ENCODE assay signal across 17 mouse cellular contexts in the genomic region with DNA sequence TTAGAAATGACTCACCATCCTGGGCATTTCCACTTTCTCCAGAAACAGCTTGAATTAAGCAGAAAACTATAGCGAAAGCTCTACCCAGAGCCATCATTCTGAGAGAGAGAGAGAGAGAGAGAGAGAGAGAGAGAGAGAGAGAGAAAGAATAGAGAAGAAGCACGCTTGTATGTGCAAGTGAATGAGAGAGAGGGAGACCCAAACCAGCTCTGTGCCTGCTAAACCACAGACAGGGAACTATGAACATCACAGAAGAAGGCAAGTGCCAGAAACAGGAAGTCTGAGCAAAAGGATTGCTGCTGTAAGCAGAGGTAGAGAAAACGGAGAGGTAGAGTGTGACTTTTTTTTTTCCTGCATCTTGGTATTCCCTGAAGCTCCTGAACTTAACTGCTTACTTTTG. TPM values are rescaled to one million over a fixed set of nuclear protein-coding genes. Genes with fewer than 3 reads are reported as not detected.
DNase-seq lines count a peak whose midpoint lies in the region; ATAC-seq and TF ChIP-seq lines count a peak whose summit lies in the region.
"Had no signal": no experiment of that assay in that cellular context is flagged by ENCODE, and none has a peak within 500 bp of the region (broad histone marks: within the 10 kb centered on the region; RNA-seq: fewer than 3 reads in every experiment).

No protein-coding gene starts in this region.

- no peaks in the 10 kb centered on the region for H3K9me3 ChIP-seq in MEL (replicated peaks; ENCODE audit: insufficient read depth, low read length)
- H3K9me3 ChIP-seq in forebrain, embryonic 16.5 days (ENCODE audit: control insufficient read depth, low read length): no peaks in the 10 kb centered on the region
- H3K9me3 ChIP-seq in heart, embryonic 10.5 days: no peaks in the 10 kb centered on the region
- H3K9me3 ChIP-seq: forebrain, embryonic 15.5 days; heart, embryonic 13.5 days; hindbrain, embryonic 10.5 days; liver, embryonic 15.5 days had no signal

- no peak for TF ChIP-seq POLR2A in MEL (IDR thresholded peaks at IDR 0.05; ENCODE audit: control insufficient read depth in 1 of 2, insufficient read depth in 1 of 2, low read depth in 1 of 2, low read length in 2 of 2, poor library complexity in 1 of 2)
- no peak for TF ChIP-seq POLR2A in cerebellum, adult 2 months (IDR thresholded peaks at IDR 0.05; ENCODE audit: borderline replicate concordance, insufficient read depth, low read length)

- H3K4me1 ChIP-seq in MEL (ENCODE audit: control insufficient read depth in 1 of 2, insufficient read depth in 2 of 2, low read length in 2 of 2): no peaks in the 10 kb centered on the region
- H3K4me1 ChIP-seq in forebrain, embryonic 16.5 days (replicated peaks; ENCODE audit: control insufficient read depth, insufficient read depth, low read length): no peaks in the 10 kb centered on the region
- no peaks in the 10 kb centered on the region for H3K4me1 ChIP-seq in heart, embryonic 10.5 days
- no peaks in the 10 kb centered on the region for H3K4me1 ChIP-seq in cerebellum, adult 2 months (ENCODE audit: control insufficient read depth, insufficient read depth, low read length)
- H3K4me1 ChIP-seq: forebrain, embryonic 15.5 days; hindbrain, embryonic 10.5 days; liver, embryonic 15.5 days had no signal

- no peak overlapping the region for H3K4me3 ChIP-seq in MEL (ENCODE audit: control insufficient read depth in 1 of 2, insufficient read depth in 1 of 2, low read depth in 2 of 2, low read length in 2 of 2)
- no peak overlapping the region for H3K4me3 ChIP-seq in forebrain, embryonic 16.5 days (replicated peaks; ENCODE audit: low read length)
- no peak overlapping the region for H3K4me3 ChIP-seq in heart, embryonic 10.5 days
- no peak overlapping the region for H3K4me3 ChIP-seq in cerebellum, adult 2 months (replicated peaks; ENCODE audit: insufficient read depth, low read depth, low read length)
- H3K4me3 ChIP-seq: forebrain, embryonic 15.5 days; heart, embryonic 13.5 days; hindbrain, embryonic 10.5 days; liver, embryonic 15.5 days had no signal

- peaks cover 0 to 1% of the 10 kb centered on the region in 2 experiments; a peak in 3 of 4 replicates for H3K27me3 ChIP-seq in MEL (ENCODE audit: control insufficient read depth in 1 of 2, insufficient read depth in 2 of 2, low read length in 2 of 2)
- no peaks in the 10 kb centered on the region for H3K27me3 ChIP-seq in splenic B cell, adult 2 months (ENCODE audit: control insufficient read depth, insufficient read depth, low read length, poor library complexity, severe bottlenecking)
- no peaks in the 10 kb centered on the region for H3K27me3 ChIP-seq in forebrain, embryonic 16.5 days (replicated peaks; ENCODE audit: control insufficient read depth, insufficient read depth, low read length)
- no peaks in the 10 kb centered on the region for H3K27me3 ChIP-seq in heart, embryonic 10.5 days (ENCODE audit: insufficient read depth, poor library complexity, severe bottlenecking)
- H3K27me3 ChIP-seq in cerebellum, adult 2 months (ENCODE audit: control insufficient read depth, insufficient read depth, low read length): no peaks in the 10 kb centered on the region
- H3K27me3 ChIP-seq: forebrain, embryonic 15.5 days; heart, embryonic 13.5 days; liver, embryonic 15.5 days had no signal

- TF ChIP-seq RAD21 in MEL (IDR thresholded peaks at IDR 0.05; ENCODE audit: low read depth, low read length): no peak

- H3K4me2 ChIP-seq in forebrain, embryonic 16.5 days (ENCODE audit: low read length): no peak overlapping the region
- H3K4me2 ChIP-seq: forebrain, embryonic 15.5 days; heart, embryonic 13.5 days; liver, embryonic 15.5 days had no signal

- 76% methylated on average over 3 of the region's 3 CpGs for WGBS in forebrain, embryonic 16.5 days
- WGBS in heart, embryonic 10.5 days: 68% methylated on average over 3 of the region's 3 CpGs
- 80% methylated on average over 3 of the region's 3 CpGs for WGBS in cerebellum, adult 2 months

- peak; percentile 73 for DNase-seq in CD4-positive, CD25-positive, alpha-beta regulatory T cell, adult 2 months (ENCODE audit: low read depth, low spot score)
- DNase-seq in MEL (ENCODE audit: low read depth, low spot score): peak; percentile 49
- DNase-seq in induced T-regulatory cell, adult 2 months (ENCODE audit: low read depth): peak; percentile 78
- peak; percentile 65 for DNase-seq in splenic B cell, adult 2 months (ENCODE audit: low read depth, low spot score)
- no peak for DNase-seq in urinary bladder, postnatal 4 days (ENCODE audit: low spot score in 2 of 2)
- DNase-seq in heart, embryonic 10.5 days (ENCODE audit: low spot score): no peak
- DNase-seq in cerebellum, adult 2 months: no peak
- DNase-seq: adrenal gland, postnatal 14 days; embryo, embryonic 11 days; kidney, postnatal 14 days; layer of hippocampus, postnatal 36 days had no signal

- ATAC-seq in forebrain, embryonic 16.5 days: no peak
- ATAC-seq: forebrain, embryonic 15.5 days; intestine, postnatal 0 days had no signal

- H3K36me3 ChIP-seq in MEL (ENCODE audit: control insufficient read depth in 1 of 2, insufficient read depth in 2 of 2, low read length in 2 of 2): no peaks in the 10 kb centered on the region
- H3K36me3 ChIP-seq in splenic B cell, adult 2 months (ENCODE audit: control insufficient read depth, insufficient read depth, low read length, poor library complexity, severe bottlenecking): no peaks in the 10 kb centered on the region
- H3K36me3 ChIP-seq in forebrain, embryonic 16.5 days (ENCODE audit: control insufficient read depth, insufficient read depth): no peaks in the 10 kb centered on the region
- no peaks in the 10 kb centered on the region for H3K36me3 ChIP-seq in heart, embryonic 10.5 days
- H3K36me3 ChIP-seq: forebrain, embryonic 15.5 days; heart, embryonic 13.5 days; hindbrain, embryonic 10.5 days; liver, embryonic 15.5 days had no signal

- no peak overlapping the region for H3K9ac ChIP-seq in MEL (ENCODE audit: control insufficient read depth, low read depth, low read length, poor library complexity, severe bottlenecking)
- no peak overlapping the region for H3K9ac ChIP-seq in forebrain, embryonic 16.5 days (replicated peaks; ENCODE audit: low read depth, low read length)
- H3K9ac ChIP-seq: forebrain, embryonic 15.5 days; heart, embryonic 13.5 days; liver, embryonic 15.5 days had no signal

- H3K27ac ChIP-seq in MEL (ENCODE audit: control insufficient read depth, low read depth, low read length): no peak overlapping the region
- H3K27ac ChIP-seq in forebrain, embryonic 16.5 days (ENCODE audit: low read length): no peak overlapping the region
- H3K27ac ChIP-seq in heart, embryonic 10.5 days: no peak overlapping the region
- H3K27ac ChIP-seq in cerebellum, adult 2 months (ENCODE audit: insufficient read depth, low read length): no peak overlapping the region
- H3K27ac ChIP-seq: forebrain, embryonic 15.5 days; heart, embryonic 13.5 days; hindbrain, embryonic 10.5 days; liver, embryonic 15.5 days had no signal

- TF ChIP-seq CTCF in MEL (IDR thresholded peaks at IDR 0.05 in 2 of 3, conservative IDR thresholded peaks at IDR 0.05 in 1 of 3; ENCODE audit: control insufficient read depth in 1 of 3, insufficient read depth in 1 of 3, low read depth in 2 of 3, low read length in 3 of 3, poor library complexity in 1 of 3, severe bottlenecking in 1 of 3): no peak
- no peak for TF ChIP-seq CTCF in cerebellum, adult 2 months (IDR thresholded peaks at IDR 0.05; ENCODE audit: borderline replicate concordance, insufficient read depth, low read depth, low read length)

- no peak for TF ChIP-seq EP300 in MEL (IDR thresholded peaks at IDR 0.05; ENCODE audit: low read depth in 1 of 2, low read length in 2 of 2)

- H3K79me2 ChIP-seq in MEL (ENCODE audit: control insufficient read depth, insufficient read depth, low read length, poor library complexity): no peaks in the 10 kb centered on the region

TF ChIP-seq in MEL, 35 proteins besides CTCF, POLR2A, EP300 and RAD21:
- no peak for TF ChIP-seq MXI1 (IDR thresholded peaks at IDR 0.05; ENCODE audit: low read depth, low read length)
- TF ChIP-seq JUND (IDR thresholded peaks at IDR 0.05; ENCODE audit: low read depth, low read length): no peak; the same call in 1 of the 2 replicates

RNA-seq across cellular contexts. Expression of a gene that starts 0.3 kb away (rescaled TPM):
- not detected in 2 replicates for total RNA-seq in MEL (2012; rRNA removed)
- polyA plus RNA-seq in MEL (2012; ENCODE audit: insufficient read depth in 1 of 2, insufficient read length in 2 of 2, low read depth in 1 of 2, low replicate concordance in 2 of 2, missing spikeins in 1 of 2): not detected
- not detected in 2 replicates for polyA plus RNA-seq in forebrain, embryonic 16.5 days (2015; fragmentation: Nextera tagmentation; extraction: Ambion mirVana)
- not detected in 2 replicates for polyA plus RNA-seq in heart, embryonic 10.5 days (2016; fragmentation: Nextera tagmentation; extraction: Ambion mirVana)
- 0.10 and 0.11 TPM in 2 replicates for polyA plus RNA-seq in cerebellum, adult 2 months (2012; rRNA removed)
- polyA plus RNA-seq: forebrain, embryonic 15.5 days; hindbrain, embryonic 10.5 days had no signal

Comparison
In these comparisons a context has a peak if more than half of its experiments do, and no peak if none do; other contexts are left out.
1. DNase-seq: peak in CD4-positive, CD25-positive, alpha-beta regulatory T cell, adult 2 months (single experiment), MEL (single experiment), induced T-regulatory cell, adult 2 months (single experiment) and splenic B cell, adult 2 months (single experiment); none in urinary bladder, postnatal 4 days (0 of 2), heart, embryonic 10.5 days (single experiment) and cerebellum, adult 2 months (0 of 2).